Mouse (Mus musculus): ENCODE results near the gene Capn7. TPM values are rescaled to one million over a fixed set of nuclear protein-coding genes. Genes with fewer than 3 reads are reported as not detected.

Capn7 gene
- 10 to 100 TPM; 27.8 to 28.3 TPM for total RNA-seq (2021)
- long read RNA-seq, experiment 1, transcript Capn7-201 (21 exons, 3,648 nt), result major isoform, 8 of 21 reads
- long read RNA-seq, experiment 1, partial matches to known transcripts, result 1 of 21 reads
- long read RNA-seq, experiment 1, other reads (novel, unspliced or antisense), result 12 of 21 reads
- long read RNA-seq, experiment 2, transcript Capn7-201 (21 exons, 3,648 nt), result major isoform, 14 of 33 reads
- long read RNA-seq, experiment 2, partial matches to known transcripts, result 4 of 33 reads
- long read RNA-seq, experiment 2, other reads (novel, unspliced or antisense), result 15 of 33 reads

DNA sequence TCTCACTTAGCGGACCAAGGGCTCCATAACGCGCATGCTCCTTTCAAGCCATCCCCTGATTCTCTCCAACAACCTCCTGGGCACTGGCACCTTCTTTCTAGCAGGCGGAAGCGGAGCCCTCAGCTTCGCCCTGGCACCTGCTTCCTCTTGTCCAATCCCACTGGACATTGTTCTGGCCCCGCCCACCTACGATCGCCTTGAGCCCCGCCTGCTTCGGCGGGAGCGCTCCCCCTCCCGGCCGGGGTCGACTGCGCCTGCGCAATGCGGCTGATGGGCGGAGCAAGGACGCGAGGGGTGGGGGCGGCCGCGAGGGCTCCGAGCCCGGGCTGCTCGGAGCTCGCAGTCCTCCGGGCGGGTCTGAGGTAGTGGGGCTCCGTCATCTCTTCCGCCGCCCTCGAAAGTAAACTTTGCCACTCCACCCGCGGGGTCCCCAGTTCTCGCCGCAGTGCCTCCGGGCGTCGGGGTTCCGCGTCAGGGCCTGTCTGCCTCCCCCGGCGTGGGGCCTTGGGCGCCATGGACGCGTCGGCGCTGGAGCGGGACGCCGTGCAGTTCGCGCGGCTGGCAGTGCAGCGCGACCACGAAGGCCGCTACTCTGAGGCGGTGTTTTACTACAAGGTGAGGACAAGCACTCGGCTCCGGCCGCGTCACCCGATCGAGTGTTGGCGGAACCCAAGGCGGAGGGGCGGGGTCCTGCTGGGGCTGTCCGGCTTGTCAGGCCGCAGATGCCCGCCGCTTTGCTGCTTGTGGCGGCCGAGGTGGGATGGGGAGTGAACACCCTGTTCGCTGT, at the start of gene Capn7:
Capn7 (plus strand) TSS at position 270 of the 787 bp plus-strand sequence.
- intact Hi-C loops (cut with DNase I), result no loop called here
- peak; percentile 96 to 98 for DNase-seq

DNA sequence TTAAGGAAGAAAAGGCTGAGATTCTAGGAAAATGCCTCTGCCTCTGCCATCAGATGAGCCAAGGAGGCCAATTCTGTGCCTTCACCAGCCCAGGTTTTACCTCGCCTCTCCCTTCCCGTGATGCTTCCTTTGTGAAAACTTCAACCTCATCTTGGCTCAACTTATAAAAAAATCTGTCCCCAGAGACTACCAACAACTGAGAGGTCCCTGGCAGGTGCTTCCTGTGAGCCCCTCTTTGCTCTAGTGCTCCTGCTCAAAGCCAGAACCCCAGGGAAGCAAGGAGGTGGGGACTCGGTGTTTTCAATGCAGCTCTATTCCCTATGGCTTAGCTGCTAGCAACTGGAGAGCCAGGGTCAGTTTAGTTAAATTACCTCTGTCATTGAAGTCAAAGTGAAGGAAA, 23.2 kb upstream of the Capn7 start:
- DNase-seq, result no peak

DNA sequence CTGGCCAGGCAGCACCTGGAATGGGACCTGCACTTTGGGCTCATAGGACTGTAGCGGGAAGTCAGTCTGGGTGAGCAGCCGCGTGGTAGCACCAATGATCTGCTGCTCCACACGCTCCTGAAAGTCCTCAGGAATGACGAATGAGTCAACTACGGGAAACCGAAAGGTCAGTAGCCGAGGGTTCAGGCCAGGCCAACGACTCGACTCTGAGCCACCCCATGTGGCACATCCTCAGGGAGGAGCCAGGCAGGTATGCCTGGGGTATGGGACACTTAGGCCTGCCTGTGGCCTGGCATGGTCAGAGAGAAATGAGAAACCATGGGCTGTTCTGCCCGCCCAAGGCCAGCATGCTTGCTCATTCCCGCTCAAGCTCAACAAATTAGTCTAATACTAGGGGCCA, 19.8 kb upstream of the Capn7 start:
- DNase-seq, result peak in 1 of 2 experiments; percentile 6
- intact Hi-C loops (cut with DNase I), result no loop called here

More for the DNA sequence above, 23.2 kb upstream of the Capn7 start:
- intact Hi-C loops (cut with DNase I), result no loop called here

DNA sequence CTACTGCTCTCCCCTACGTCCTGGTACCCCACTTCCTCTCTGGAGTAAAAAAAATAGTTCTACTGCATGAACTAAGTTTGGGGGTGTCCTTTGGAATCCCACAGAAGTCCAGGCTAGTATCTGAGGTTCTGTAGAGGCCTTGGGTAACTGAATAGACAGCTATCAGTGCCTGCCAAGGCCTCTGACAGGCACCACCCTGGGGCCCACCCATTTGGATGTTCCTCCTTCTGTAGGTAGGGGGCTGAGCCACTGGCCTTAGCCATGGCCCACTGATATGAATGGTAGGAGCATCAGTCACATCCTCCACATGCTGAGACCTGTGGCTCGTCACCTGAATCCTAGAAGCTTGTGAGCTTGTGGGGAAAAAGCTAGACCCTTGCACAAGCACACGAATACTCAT, 18.7 kb upstream of the Capn7 start:
- intact Hi-C loops (cut with DNase I), result no loop called here
- DNase-seq, result no peak

DNA sequence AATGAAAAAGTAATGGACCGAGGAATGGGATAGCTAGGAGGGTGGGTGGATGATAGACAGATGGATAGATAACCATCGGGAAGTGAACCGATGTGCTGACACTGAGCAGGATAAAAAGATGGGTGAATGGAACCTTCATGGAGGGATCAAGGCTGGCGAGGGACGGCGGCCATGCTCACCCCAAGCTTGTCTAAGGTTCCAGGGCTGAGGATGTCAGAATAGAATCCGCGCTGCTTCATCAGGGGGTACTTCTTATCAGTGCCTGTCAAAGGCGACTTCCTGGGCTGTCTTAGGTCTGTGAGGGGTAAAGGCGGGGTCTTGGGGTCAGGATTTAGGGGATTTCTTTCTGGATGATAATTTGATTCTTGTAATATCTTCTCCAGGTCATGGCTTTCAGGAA, 16.9 kb upstream of the Capn7 start:
- intact Hi-C loops (cut with DNase I), result no loop called here
- peak in 1 of 2 experiments; percentile 5 for DNase-seq

DNA sequence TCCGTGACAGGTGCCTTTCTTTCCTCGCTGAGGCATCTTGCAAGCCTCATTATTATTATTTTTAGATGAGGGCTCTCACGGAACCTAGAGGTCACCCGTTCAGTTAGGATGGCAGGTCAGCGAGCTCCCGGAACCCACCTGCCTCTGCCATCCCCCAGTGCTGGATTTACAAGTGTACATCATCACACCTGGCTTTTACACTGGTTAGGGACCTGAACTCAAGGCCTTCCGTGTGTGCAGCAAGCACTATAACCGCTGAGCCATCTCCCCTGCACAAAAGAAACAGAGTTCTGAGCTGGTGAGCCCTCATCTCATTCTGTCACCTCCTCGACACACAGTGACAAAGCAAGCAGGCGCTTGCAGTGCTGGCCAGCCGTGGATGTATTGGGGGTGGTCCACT, 15.3 kb upstream of the Capn7 start:
- no peak for DNase-seq
- intact Hi-C loops (cut with DNase I), result no loop called here

DNA sequence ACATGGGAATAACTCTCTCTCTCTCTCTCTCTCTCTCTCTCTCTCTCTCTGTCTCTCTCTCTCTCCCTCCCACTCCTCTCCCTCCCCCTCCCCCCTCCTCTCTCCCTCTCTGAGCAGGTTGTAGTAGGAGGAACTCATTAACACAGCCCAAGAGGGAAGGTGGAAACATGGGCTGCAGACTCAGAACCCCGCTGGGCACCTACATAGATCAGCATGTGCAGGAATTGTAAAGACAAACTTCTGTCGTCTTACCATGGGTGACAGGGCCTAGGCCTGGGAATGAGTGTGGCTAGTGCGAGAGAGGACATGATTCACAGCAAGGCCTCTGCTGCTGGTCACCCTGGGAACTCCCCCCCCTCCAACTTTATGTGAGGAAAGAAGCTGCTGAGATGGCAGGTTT, 14.2 kb upstream of the Capn7 start:
- DNase-seq, result no peak
- intact Hi-C loops (cut with DNase I), result no loop called here

DNA sequence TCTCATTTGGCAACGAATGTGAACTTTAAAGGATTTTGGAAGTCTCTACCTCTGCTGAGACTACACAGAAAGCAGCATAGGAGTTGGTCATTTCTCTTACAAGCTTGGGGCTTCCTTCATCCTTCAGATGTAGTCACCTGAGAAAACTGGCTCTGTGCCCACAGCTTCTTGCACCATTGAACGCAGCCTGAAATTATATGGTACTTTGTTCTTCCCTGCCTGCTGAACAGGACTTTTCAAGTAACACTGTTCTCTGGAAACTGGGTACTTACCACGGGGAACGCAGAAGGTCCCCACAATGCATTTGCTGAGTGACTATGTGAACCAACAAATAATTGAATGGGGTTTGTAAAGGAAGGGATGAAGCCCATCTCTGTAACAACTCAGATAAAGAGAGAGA, 13.2 kb upstream of the Capn7 start:
- no peak for DNase-seq
- intact Hi-C loops (cut with DNase I), result no loop called here

DNA sequence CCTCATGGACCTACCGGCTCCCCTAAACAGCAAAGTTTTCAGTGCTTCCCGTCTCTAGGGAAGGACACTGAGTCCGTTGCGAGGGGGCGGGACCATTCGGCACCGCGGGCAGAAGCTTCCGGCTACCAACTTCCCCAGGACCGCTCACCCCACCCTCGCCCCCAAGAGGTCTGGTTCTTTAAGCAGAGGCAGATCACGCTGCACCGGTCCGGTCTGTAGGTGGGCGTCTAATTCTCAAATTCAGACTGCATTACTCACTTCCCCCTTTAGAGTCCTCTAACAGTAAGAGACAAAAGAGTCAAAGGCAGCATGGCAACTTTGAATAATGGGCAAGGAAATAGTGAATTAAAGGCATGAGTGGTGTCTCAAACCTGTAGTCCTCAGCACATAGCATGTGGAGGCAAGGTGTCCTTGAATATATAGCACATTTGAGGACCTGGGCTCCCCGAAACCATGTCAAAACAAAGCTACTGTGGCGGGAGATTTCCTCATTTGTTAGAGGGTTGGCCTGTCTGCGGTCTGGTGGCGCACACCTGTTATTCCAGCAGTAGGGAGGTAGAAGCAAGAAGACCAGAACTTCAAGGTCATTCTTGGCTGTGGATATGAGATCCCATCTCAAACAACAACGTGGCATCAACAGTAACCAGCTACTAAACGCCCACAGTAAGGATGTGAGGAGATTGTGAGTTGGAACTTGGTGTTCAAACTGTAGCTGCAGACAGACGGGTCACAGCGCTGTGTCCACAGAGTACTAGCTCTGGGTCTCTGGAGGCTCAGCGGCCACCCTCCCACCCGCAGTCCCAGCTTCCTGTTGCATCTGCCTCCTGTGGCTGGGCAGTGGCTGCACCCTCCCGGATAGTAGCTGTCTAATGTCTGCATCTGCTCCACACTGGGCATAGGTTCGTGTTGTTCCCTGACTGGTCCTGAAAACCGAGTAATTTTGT, 12.3 kb upstream of the Capn7 start, which contains the start of gene Dnah1:
Dnah1 (minus strand) TSS at position 48 of the 944 bp plus-strand sequence.
- peak in 1 of 2 experiments; percentile 10 for DNase-seq
- intact Hi-C loops (cut with DNase I), result no loop called here

DNA sequence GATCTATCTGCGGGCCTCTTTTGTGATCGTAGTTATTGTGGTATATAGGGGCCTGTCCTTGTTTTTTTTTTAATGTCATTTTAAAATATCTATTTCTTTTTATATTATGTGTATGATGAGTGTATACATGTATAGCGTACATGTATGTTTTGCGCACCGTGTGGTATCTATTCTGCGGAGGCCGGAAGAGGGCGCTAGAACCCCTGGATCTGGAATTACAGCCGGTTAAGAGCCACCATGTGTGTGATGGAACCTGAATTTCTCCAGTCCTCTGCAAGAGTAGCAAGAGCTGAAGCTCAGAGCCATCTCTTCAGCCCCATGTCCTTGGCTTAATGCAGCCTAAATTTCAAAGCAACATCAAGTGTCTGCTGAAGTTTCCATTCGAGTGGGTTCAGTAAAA, 11.6 kb upstream of the Capn7 start:
- DNase-seq, result no peak
- intact Hi-C loops (cut with DNase I), result loop anchor here (5.0 kb wide), 1 partner anchor 48 kb away; no protein-coding TSS in a partner anchor

DNA sequence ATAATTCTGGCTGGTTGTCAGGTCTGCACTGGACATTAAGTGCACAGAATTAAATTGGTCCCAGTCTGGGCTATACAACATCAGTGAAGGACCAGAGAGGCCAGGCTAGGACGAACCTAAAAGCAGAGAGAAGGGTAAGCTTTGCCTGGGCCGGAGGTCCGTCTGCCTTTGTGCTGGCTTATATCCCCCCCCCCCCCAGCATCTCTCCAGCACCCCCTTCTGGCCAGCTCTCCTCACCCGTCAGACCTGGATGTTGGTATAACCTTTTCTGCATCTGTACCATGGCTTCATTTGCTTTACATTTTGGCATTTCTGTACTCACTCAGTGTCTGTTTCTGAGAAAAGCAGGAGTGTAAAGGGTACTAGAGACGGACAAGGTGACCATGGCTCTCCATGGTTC, 10.9 kb upstream of the Capn7 start:
- DNase-seq, result no peak
- intact Hi-C loops (cut with DNase I), result loop anchor here (5.0 kb wide), 1 partner anchor 48 kb away; no protein-coding TSS in a partner anchor

DNA sequence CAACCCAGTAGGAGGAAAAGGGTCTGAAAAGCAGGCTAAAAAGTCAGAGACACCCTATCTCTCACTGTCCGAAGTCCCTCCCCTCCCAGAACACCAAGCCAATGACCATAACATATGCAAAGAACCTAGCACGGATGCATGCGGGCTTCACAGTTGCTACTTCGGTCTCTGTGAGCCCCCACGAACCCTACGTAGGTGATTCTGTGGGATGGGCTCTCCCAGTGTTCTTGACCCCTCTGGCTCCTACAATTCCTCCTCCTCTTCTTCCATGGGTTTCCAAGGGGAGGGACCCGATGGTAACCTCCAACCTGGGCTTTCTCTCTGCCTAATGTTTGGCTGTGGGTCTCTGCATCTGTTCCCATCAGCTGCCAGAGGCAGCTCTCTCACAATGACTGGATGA, 9.7 kb upstream of the Capn7 start:
- intact Hi-C loops (cut with DNase I), result loop anchor here (5.0 kb wide), 1 partner anchor 49 kb away; no protein-coding TSS in a partner anchor
- DNase-seq, result no peak

DNA sequence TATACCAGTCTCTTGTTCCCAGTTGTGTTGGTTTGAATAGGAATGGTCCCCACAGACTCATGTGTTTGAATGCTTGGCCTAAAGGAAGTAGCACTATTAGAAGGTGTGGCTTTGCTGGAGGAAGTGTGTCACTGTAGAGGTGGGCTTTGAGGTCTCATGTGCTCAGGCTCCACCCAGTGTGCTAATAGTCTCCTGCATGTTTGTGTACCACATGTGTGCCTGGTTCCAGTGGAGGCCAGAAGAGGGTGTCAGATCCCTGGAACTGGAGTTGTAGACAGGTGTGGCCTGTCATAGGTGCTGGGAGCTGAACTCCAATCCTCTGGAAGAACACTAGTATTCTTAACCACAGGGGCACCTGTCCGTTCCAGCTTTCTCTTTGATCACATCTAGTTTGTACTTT, 9.2 kb upstream of the Capn7 start:
- intact Hi-C loops (cut with DNase I), result loop anchor here (5.0 kb wide), 1 partner anchor 50 kb away; no protein-coding TSS in a partner anchor
- no peak for DNase-seq

DNA sequence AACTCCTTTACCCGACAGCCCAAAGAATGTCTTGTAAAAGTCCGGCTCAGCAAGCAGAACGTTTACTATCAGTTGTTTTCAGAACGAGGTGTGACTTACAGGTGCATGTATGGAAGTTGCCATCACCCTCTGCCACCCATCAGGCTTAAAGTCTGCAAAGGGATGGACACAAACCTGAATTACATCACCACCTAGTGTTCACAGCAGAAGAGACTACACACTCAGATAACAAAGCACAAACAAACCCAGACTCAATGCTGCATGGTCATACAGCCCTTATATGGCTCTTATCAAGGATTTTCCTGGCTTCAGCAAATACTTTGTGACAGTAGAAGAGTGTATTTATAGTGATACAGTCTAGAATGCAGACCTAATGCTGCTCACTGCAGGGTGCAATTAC, 8.8 kb upstream of the Capn7 start:
- intact Hi-C loops (cut with DNase I), result loop anchor here (5.0 kb wide), 1 partner anchor 50 kb away; no protein-coding TSS in a partner anchor
- no peak for DNase-seq

DNA sequence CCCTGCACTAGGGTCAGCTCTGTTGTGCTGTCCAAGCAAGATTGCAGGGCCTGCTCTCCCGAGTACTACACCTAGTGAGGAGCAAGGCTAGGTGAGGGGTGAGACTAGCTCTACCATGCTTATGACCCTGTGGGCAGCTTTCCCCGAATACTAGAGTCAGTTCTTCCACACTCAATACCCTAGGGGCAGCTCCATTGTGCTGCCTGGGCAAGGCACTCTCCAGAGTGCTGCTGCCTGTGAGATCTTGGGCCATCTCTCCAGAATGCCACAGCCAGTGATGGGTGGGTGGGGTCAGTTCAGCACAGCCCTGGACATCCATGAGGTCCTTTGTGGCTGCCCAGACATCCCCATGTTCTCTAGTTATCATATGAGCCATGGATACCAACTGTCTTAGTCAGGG, 6.7 kb upstream of the Capn7 start:
- intact Hi-C loops (cut with DNase I), result loop anchor here (5.0 kb wide), 1 partner anchor 52 kb away; no protein-coding TSS in a partner anchor
- DNase-seq, result no peak

DNA sequence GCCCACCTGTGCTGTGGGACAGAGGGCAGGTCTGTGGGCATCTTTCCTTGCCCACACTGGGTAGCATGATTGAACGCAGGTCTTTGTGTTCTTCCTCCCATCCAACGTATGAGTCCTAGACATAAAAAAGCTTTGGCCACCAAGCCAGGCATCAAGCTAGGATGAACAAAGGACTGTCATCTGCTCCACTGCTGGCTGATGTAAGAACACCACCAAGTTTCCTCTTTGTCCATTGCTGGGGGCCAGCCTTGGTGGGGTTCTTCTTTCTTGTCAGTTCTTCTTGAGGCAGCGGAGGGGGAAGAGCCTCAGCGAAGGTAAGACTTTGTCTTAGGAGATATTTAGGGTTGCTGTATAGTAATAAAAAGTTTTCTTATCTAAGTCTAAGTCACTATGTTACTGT, 5.5 kb upstream of the Capn7 start:
- intact Hi-C loops (cut with DNase I), result no loop called here
- DNase-seq, result no peak

DNA sequence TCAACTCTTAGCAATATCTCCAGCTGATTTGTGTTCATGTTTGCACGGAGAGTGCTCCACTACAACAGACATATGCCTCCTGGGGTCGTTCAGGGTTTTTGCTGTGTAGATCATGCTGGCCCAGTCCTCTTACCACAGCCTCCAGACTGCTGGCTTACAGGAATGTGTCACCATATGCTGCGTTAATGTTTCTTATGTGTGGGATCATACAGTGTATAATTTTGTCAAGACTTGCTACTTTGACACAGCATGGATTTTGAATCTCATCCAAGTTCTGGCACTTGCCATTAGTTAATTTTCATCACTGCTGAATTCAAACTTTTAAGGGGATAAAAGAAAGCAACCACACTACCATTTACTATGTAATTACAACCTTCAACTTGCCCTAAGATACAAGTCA, 673 bp upstream of the Capn7 start:
- intact Hi-C loops (cut with DNase I), result no loop called here

DNA sequence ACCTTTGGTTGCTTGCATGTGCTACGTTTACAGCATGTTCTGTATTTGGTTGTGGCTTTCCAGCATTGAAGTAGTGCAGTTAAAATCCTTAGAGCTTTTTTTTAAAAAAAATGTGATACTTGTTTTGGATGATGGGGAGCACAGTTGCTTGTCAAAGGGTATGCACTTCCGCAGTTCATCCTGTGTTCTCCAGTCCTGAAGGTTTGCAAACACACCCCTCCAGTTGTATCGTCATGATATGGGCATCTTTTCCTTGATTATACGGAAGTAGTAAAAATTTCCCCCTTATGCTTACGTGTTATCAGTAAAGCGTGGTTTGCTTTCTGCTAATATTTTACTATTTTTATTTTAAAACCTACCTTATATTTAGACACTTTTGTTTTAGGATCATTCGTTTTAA, 968 bp downstream of the Capn7 start:
- intact Hi-C loops (cut with DNase I), result no loop called here
- no peak for DNase-seq

More for the DNA sequence above, 673 bp upstream of the Capn7 start:
- no peak for DNase-seq

DNA sequence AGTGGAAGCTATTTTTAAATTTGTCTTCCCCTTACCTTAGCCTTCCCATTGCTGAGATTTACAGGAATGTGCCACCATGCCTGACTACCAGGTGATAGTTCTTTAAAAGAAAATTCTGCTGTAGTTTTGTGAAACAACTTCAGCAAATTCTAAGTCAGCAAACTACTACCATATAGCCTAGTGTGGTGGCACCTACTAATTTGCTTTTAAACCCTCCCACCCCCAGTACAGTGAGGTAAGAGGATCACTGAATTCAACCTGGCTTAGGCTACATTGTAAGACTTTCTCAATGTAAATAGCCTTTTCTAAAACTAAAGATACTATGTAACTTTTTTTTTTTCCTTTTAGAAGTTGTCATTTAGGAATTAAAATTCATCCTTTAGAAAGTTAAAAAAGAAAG, 1.5 kb downstream of the Capn7 start:
- DNase-seq, result no peak
- intact Hi-C loops (cut with DNase I), result no loop called here

DNA sequence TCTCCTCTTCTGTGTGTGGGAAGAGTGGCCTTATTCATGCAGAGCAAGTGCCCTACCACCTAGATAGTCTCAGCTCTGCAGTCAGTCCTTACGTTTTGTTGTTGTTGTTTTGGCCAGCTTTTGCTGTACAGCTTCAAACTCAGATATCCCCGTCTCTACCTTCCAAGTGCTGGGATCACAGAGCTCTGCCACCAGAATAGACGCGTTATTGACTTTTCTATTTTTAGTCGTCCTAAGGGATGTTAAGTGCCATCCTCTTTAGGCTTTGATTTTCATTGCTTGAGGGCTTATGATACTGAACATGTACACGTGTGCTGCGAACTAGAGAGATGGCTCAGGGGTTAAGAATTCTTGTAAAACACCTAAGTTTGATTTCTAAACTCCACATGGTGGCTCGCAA, 6.8 kb downstream of the Capn7 start:
- intact Hi-C loops (cut with DNase I), result no loop called here
- no peak for DNase-seq
